Mouse (Mus musculus) midbrain, embryonic 10.5 days (tissue): ENCODE results near the gene March10. TPM values are rescaled to one million over a fixed set of nuclear protein-coding genes. Genes with fewer than 3 reads are reported as not detected.

Experiments used
- DNase-seq: peaks from one replicate; pipeline ENCODE4 v3.0.0-alpha.2; 2017; ENCODE audit warnings: low spot score
- H3K27ac ChIP-seq: fragments of 300-500 bp; sonication (generic); replicated peaks from 2 replicates; pipeline ENCODE4 v1.5.1; 2016; ENCODE audit warnings: mild to moderate bottlenecking
- H3K27me3 ChIP-seq: fragments of 300-500 bp; sonication (generic); 2 replicates; pipeline ENCODE4 v1.6.1; 2016; ENCODE audit warnings: low read depth, mild to moderate bottlenecking; ENCODE audit not compliant: poor library complexity, severe bottlenecking
- H3K36me3 ChIP-seq: fragments of 300-500 bp; sonication (generic); 2 replicates; pipeline ENCODE4 v1.6.1; 2016; ENCODE audit warnings: mild to moderate bottlenecking, moderate library complexity
- H3K4me1 ChIP-seq: fragments of 300-500 bp; sonication (generic); 2 replicates; pipeline ENCODE4 v1.6.1; 2016
- H3K4me3 ChIP-seq: fragments of 300-500 bp; sonication (generic); 2 replicates; pipeline ENCODE4 v1.5.1; 2016; ENCODE audit warnings: mild to moderate bottlenecking, moderate library complexity
- H3K9me3 ChIP-seq: fragments of 300-500 bp; sonication (generic); replicated peaks from 2 replicates; pipeline ENCODE4 v1.6.1; 2016; ENCODE audit warnings: mild to moderate bottlenecking
- WGBS: fragments of 180-500 bp; shearing (Covaris S2); methylation state at CpG from one replicate; pipeline ENCODE4 v1.1.7; 2016; 5-methylcytosine and 5-hydroxymethylcytosine counted together
- polyA plus RNA-seq: library from polyadenylated mRNA; unstranded; fragments of >200 nt; fragmentation: Nextera tagmentation; extraction: Ambion mirVana; gene quantifications from 2 replicates; pipeline ENCODE4 v1.2.1, GENCODE M21; 2016

March10 gene
- polyA plus RNA-seq, 1 experiment from 2014 or later: not detected

DNA sequence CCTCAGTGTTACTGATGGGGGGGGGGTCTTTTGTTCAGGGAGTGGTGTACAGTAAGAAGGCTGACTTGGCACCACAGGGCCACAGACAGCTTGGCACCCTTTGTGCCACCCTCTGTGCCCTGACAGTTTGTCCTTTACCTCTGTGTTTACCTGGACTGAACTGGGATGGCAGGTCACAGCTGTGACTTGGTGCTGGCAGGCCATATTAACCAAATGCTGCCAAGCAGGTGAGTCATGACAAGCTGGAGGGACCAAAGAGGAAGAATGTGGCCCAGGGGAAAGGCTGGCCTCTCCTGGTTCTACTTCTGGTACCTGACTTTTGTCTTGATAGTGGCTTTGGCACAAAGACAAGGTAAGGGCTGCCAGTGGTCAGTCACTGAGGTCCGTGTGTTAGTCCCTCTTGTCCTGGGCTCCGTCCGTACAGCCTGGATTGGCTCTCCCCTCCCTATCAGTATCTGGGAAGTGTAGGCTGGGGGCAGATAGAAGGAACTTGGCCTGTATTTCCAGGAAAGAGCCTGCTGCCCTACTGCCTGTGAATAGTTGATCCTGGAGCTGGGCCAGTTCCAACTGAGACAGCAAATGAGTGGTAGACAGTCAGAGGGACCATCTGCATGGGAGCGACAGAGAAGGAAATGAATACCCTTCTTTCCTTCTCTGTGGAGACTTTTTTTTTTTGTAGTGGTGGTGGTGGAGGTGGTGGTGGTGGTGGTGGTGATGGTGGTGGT, 94.3 kb downstream of the March10 start:
- Histone ChIP-seq H3K27me3 (peaks cover 51% of the 10 kb centered on the region), H3K4me3 (no peak overlapping the region; the same call in 1 of the 2 replicates), H3K27ac (no peak overlapping the region), H3K36me3 (no peaks in the 10 kb centered on the region), H3K4me1 (peaks cover 42% of the 10 kb centered on the region), H3K9me3 (no peaks in the 10 kb centered on the region)
- 90% methylated on average over 4 of the region's 4 CpGs for WGBS
- no peak for DNase-seq

DNA sequence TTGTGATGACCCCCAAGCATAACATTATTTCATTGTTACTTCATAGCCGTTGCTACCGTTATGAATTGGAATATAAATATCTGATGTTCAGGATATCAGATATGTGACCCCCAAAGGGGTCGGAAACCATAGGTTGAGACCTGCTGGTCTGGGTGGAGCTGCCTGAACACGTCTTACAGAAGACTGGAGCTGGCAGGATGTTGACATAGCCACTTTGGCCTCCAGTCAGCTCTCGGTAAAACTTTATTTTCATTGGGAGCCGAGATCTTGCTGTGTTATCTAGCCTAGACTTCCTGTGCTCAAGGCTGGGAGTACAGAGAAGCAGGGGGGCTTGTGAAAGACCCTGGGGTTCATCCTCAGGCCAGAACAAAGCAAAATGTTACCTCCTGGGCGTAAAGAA, 100.2 kb downstream of the March10 start:
- Histone ChIP-seq H3K4me3 (no peak overlapping the region), H3K27ac (no peak overlapping the region), H3K9me3 (no peaks in the 10 kb centered on the region), H3K36me3 (0 out of 2 replicates have a peak, but pooled peaks cover 2% of the 10 kb centered on the region), H3K27me3 (peaks cover 10% of the 10 kb centered on the region; the same call in 1 of the 2 replicates), H3K4me1 (peaks cover 25% of the 10 kb centered on the region)
- no peak for DNase-seq
- 71% methylated on average over 7 of the region's 7 CpGs for WGBS

DNA sequence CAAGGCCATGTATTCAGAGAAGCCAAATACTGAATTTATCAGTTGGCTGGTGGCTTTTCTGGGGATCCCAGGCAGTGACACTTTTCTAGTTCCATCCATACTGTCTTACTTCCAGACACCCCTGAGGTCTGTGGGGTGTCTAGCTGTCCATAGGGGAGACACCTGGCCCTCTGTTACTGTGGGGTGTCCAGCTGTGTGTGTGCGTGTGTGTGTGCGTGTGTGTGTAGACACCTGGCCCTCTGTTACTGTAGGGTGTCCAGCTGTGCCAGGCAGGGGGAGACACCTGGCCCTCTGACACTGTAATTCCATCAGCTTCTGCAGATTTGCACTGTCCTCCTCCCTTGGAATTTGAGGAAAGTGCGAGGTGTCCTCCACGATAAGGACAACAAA, 102.6 kb downstream of the March10 start:
- WGBS: 89% methylated on average over 4 of the region's 4 CpGs
- Histone ChIP-seq H3K36me3 (peaks cover 23% of the 10 kb centered on the region), H3K27ac (no peak overlapping the region), H3K27me3 (no peaks in the 10 kb centered on the region), H3K4me1 (peaks cover 31% of the 10 kb centered on the region), H3K4me3 (no peak overlapping the region), H3K9me3 (no peaks in the 10 kb centered on the region)
- DNase-seq: no peak

DNA sequence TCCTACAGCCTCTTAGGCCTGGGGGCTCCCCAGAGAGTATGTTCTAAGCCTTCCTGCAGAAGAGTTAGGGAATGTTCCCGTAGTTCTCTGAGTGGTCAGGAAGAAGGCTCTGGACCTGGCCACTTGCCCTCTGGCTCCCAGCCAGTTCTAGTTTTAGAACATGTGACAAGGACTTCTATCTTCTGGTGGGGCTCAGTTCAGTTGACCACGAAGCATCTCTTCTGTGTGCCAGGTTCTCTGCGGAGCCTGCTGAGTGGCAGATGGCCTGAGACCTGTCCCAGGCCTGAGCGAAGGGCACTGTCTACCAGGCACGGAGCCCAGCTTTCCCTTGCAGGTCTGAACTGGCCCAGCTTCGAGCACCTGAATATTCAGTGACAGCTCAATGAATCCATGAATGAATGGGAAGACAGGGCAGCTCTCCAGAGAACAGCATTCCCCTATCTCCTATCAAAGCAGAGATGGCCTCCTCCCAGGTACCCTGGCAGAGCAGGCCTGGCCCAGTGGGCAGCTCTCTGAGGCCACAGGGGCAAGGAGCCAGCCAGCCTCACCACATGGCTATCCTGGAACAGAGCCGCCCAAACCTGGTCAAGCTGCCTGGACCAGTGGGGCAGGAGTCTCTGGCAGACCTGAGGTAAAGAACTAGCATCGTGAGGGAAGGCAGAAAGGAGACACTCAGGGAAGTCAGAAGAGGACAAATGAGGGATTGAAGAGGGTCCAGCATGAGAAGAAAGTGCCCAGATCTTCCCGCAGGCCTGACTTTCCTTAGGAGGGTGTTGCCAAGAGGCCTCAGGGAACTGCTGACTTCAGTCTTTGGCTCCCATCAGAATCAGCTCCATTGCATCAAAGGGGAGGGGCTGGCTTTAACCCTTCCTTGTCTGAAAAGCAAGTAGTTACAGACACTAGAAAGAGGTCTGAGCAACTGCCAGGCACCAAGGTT, 103.3 kb downstream of the March10 start:
- Histone ChIP-seq H3K27ac (no peak overlapping the region), H3K36me3 (peaks cover 30% of the 10 kb centered on the region), H3K4me1 (peaks cover 31% of the 10 kb centered on the region), H3K9me3 (no peaks in the 10 kb centered on the region), H3K4me3 (no peak overlapping the region), H3K27me3 (no peaks in the 10 kb centered on the region)
- no peak for DNase-seq
- WGBS: 75% methylated on average over 9 of the region's 9 CpGs

DNA sequence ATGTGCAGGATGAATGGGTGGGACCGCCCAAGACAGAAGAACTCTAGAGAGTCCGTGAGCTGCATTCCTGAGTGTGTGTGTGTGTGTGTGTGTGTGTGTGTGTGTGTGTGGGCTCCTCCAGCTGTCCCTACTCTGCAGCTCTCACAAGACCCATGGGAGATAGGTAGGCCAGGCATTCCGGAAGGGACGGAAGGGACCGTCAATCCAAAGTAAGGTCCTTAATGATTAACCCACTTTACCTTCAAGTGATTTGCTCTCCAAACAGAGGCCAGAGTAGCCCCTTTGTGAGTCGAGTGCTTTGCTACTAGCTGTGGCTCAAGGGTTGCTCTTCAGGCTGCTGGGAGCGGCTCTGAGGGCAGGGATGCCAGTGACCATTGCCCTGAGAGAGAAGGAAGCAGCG, 104.4 kb downstream of the March10 start:
- Histone ChIP-seq H3K4me1 (peaks cover 31% of the 10 kb centered on the region), H3K4me3 (no peak overlapping the region), H3K27ac (0 out of 2 replicates have a peak overlapping the region, but pooled peaks have one; percentile 39), H3K36me3 (peaks cover 41% of the 10 kb centered on the region), H3K27me3 (no peaks in the 10 kb centered on the region), H3K9me3 (no peaks in the 10 kb centered on the region)
- WGBS: 80% methylated on average over 8 of the region's 8 CpGs
- no peak for DNase-seq

DNA sequence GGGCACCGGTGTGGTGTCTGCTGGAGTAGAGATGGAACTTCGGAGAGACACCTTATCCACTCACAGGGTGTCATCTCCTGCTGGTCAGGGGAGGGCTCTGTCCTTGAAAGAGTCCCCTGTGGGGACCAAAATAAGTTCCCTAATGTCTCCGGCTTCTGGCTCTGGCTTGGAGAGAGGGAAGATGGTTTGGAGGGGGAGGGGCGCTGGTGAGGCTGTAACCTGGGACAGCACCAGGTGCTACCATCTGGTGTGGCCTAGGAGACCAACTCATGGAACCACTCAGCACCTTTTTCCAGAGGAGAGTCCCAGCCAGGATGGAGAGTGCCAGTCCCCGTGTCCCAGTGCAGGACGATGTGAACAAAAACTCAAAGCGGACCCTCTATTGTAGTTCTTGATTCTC, 105.9 kb downstream of the March10 start:
- no peak overlapping the region for H3K4me3 ChIP-seq
- peaks cover 55% of the 10 kb centered on the region for H3K36me3 ChIP-seq
- H3K4me1 ChIP-seq: peaks cover 31% of the 10 kb centered on the region
- no peaks in the 10 kb centered on the region for H3K27me3 ChIP-seq
- no peak for DNase-seq
- no peaks in the 10 kb centered on the region for H3K9me3 ChIP-seq
- H3K27ac ChIP-seq: no peak overlapping the region
- WGBS: 88% methylated on average over 7 of the region's 7 CpGs

DNA sequence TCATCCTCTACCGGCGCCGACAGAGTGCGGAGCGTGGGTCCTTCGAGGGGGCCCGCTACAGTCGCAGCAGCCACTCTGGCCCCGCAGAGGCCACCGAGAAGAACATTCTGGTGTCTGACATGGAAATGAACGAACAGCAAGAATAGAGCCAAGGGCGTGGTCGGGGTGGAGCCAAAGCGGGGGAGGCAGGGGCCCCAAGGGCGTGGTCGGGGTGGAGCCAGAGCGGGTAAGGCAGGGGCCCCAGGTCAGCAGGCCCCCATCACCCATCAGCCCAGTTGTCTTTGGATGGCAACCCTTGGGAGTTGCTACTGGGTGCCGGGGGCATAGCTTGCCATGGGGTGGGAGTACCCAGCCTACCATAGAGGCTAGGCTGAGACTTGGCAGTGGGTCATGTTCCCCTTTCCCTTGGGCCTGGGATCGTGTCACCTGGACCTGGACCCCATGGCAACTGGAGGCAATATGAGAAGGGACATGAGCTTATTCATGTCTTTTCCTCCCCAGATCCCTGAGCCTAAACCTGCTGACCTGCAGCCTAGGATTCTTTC, 106.7 kb downstream of the March10 start:
- Histone ChIP-seq H3K27ac (no peak overlapping the region), H3K36me3 (peaks cover 63% of the 10 kb centered on the region), H3K9me3 (no peaks in the 10 kb centered on the region), H3K4me1 (peaks cover 30% of the 10 kb centered on the region), H3K4me3 (no peak overlapping the region), H3K27me3 (no peaks in the 10 kb centered on the region)
- DNase-seq: no peak
- 94% methylated on average over 19 of the region's 19 CpGs for WGBS

DNA sequence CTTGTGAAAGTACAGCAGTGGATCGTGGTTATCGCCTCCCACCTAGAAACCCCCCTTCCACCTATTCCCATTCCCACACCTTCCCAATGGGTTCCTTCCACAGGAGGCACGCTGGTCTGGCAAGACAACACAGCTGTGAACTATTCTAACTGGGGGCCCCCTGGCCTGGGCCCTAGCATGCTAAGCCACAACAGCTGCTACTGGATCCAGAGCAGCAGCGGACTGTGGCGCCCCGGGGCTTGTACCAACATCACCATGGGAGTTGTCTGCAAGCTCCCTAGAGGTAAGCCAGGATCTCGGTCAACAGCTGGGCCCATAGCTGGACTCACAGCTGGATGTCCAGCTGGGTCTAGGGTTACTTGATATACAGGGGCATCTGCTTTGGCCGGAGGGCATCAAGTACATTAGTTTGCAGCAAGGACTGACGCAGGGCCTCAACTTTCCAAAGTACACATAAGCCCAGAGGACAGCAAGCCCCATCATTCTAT, 108.0 kb downstream of the March10 start:
- 93% methylated on average over 9 of the region's 9 CpGs for WGBS
- DNase-seq: no peak
- H3K36me3 ChIP-seq: peaks cover 70% of the 10 kb centered on the region

DNA sequence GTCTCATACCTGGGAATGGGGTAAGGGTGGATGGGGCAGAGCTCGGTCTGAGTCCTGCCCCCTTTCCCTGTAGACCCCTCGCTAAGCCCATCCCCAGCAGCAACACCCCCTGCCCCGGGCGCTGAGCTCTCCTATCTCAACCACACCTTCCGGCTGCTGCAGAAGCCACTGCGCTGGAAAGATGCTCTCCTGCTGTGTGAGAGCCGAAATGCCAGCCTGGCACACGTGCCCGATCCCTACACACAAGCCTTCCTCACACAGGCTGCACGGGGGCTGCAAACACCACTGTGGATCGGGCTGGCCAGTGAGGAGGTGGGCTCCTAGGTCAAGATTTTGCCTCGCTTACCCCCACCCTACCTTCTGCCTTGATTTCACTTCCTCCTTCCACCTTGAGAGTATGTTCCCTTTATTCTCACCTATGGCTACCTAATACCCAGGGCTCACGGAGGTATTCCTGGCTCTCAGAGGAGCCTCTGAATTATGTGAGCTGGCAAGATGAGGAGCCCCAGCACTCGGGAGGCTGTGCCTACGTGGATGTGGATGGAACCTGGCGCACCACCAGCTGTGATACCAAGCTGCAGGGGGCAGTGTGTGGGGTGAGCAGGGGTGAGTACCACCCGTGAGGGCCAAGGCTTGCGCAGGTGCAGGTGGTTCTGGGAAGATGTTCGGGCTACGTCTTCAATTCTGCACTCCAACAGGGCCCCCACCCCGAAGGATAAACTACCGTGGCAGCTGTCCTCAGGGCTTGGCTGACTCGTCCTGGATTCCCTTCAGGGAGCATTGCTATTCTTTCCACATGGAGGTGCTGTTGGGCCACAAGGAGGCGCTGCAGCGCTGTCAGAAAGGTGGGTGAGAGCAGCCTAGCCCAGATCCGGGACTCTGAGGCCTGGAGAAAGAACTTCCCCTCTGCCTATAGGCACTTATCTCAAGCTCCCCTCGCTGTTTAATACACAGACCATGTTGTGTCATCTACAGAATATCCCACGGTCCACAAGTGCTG, 109.1 kb downstream of the March10 start:
- Histone ChIP-seq H3K9me3 (no peaks in the 10 kb centered on the region), H3K4me1 (peaks cover 17% of the 10 kb centered on the region), H3K4me3 (no peak overlapping the region), H3K36me3 (peaks cover 77% of the 10 kb centered on the region), H3K27ac (no peak overlapping the region), H3K27me3 (no peaks in the 10 kb centered on the region)
- peak; percentile 80 for DNase-seq
- 67% methylated on average over 28 of the region's 28 CpGs for WGBS

More for the DNA sequence above, 108.0 kb downstream of the March10 start:
- peaks cover 22% of the 10 kb centered on the region for H3K4me1 ChIP-seq
- H3K9me3 ChIP-seq: no peaks in the 10 kb centered on the region
- H3K27ac ChIP-seq: no peak overlapping the region
- no peak overlapping the region for H3K4me3 ChIP-seq
- no peaks in the 10 kb centered on the region for H3K27me3 ChIP-seq

DNA sequence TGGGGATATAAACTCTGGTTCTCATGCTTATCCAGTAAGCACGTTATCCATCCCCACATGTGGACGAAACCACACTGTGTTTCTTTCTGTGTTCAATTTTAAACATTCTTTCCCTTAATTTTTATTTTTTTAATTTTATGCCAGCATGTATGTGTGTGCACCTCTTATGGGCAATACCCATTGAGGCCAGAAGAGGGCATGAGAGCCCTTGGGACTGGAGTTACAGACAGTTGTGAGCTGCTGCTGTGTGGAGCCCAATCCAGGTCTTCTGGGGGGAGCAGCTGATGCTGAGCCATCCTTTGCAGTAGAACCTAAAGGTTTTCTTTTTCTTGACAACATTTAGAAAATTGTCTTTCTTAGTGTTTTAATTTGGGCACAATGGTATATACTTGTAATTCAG, 111.3 kb downstream of the March10 start:
- no peak for DNase-seq
- no peaks in the 10 kb centered on the region for H3K9me3 ChIP-seq
- H3K4me3 ChIP-seq: no peak overlapping the region
- 81% methylated on average over 2 of the region's 2 CpGs for WGBS
- no peak overlapping the region for H3K27ac ChIP-seq
- H3K36me3 ChIP-seq: peaks cover 89% of the 10 kb centered on the region
- no peaks in the 10 kb centered on the region for H3K27me3 ChIP-seq
- H3K4me1 ChIP-seq: peaks cover under 1% of the 10 kb centered on the region; the same call in 1 of the 2 replicates

DNA sequence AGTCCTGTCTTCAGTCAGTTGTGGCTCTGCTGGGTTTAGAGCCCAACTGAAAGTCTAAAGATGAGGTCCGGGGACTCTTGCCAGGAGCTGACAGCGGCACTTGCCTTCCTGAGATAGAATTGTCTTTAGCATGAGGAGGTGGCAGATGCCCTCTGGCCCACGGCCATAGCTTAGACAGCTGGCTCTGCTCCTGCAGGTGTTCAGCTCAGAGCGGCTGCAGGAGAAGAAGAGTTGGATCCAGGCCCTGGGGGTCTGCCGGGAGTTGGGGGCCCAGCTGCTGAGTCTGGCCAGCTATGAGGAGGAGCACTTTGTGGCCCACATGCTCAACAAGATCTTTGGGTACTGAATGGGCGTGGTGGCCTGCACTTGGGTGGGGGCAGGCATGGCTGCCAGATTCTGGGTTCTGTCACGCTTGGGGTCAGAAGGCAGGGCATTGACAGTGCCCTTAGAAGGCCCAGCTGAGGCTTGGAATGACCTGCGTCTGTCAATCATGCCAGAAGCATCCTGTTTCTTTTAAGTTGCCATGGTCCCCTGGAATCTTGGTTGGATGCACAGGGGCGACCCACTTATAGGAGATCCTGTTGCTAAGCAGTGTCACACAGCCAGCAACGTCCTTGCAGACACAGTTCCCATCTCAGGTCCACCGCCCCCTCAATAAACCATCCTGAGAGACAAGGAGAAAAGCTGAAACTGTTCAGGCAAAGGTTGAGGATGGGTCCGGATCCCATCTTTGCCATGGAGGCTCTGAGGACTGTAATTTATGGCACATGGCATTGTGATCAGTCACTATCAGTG, 117.7 kb downstream of the March10 start:
- 85% methylated on average over 12 of the region's 12 CpGs for WGBS
- H3K36me3 ChIP-seq: peaks cover 65% of the 10 kb centered on the region
- no peak overlapping the region for H3K4me3 ChIP-seq
- 0 out of 2 replicates have a peak, but pooled peaks cover 4% of the 10 kb centered on the region for H3K4me1 ChIP-seq
- DNase-seq: no peak
- H3K27ac ChIP-seq: no peak overlapping the region
- H3K27me3 ChIP-seq: no peaks in the 10 kb centered on the region
- no peaks in the 10 kb centered on the region for H3K9me3 ChIP-seq
